Mouse (Mus musculus): ENCODE results near the gene Plcl1. TPM values are rescaled to one million over a fixed set of nuclear protein-coding genes. Genes with fewer than 3 reads are reported as not detected.

Plcl1 gene
- total and polyA plus RNA-seq, 3 experiments, result 0.08 to 0.41 (median 0.13) TPM

- Histone ChIP-seq H3K4me2 (ENCODE audit: insufficient read depth, low read depth, poor library complexity, severe bottlenecking) (no peak overlapping the region), H3K9ac (ENCODE audit: insufficient read depth, low read depth) (no peak overlapping the region), H3K4me3 (replicated peaks in 1 of 3; ENCODE audit: low read depth in 2 of 3, low read length in 2 of 3, poor library complexity in 1 of 3) (no peak overlapping the region), H3K9me3 (replicated peaks; ENCODE audit: low read length) (no peaks in the 10 kb centered on the region), H3K4me1 (ENCODE audit: control insufficient read depth in 1 of 2, insufficient read depth in 2 of 2) (peaks cover 2 to 9% of the 10 kb centered on the region in 2 experiments; a peak in 3 of 4 replicates), H3K79me2 (replicated peaks; ENCODE audit: control insufficient read depth, extremely low read depth, insufficient read depth, poor library complexity, severe bottlenecking) (no peaks in the 10 kb centered on the region), H3K27ac (ENCODE audit: insufficient read depth, low read depth) (no peak overlapping the region), H3K27me3 (replicated peaks) (no peaks in the 10 kb centered on the region), H3K36me3 (replicated peaks in 1 of 2; ENCODE audit: control insufficient read depth in 1 of 2, insufficient read depth in 1 of 2, low read length in 1 of 2) (no peaks in the 10 kb centered on the region)
- dilution Hi-C loops (cut with MboI; ENCODE audit: extremely low pct_ligation_motif_present, extremely low pct_unique_long_range_greater_than_20kb, low sequenced_read_pairs) (no loop called here), in situ Hi-C loops (cut with MboI; ENCODE audit: low pct_ligation_motif_present, low pct_unique_long_range_greater_than_20kb, low sequenced_read_pairs) (no loop called here)
- no peak for DNase-seq (ENCODE audit: extremely low read depth)
- TF ChIP-seq CTCF (conservative IDR thresholded peaks at IDR 0.05 in 1 of 2, IDR thresholded peaks at IDR 0.05 in 1 of 2; ENCODE audit: low read depth in 2 of 2, low read length in 2 of 2), result peak in 1 of 2 experiments; percentile 45; a peak in 2 of 4 replicates
- 0 out of 2 replicates have a peak, but pooled peaks have one; percentile 41 for TF ChIP-seq ELF1 (IDR thresholded peaks at IDR 0.05; ENCODE audit: low read depth, low read length)
- TF ChIP-seq EP300 (IDR thresholded peaks at IDR 0.05; ENCODE audit: low read length), result no peak
- peak; percentile 11 for TF ChIP-seq RAD21 (IDR thresholded peaks at IDR 0.05; ENCODE audit: low read depth, low read length)
- TF ChIP-seq CHD1 (IDR thresholded peaks at IDR 0.05; ENCODE audit: low read depth, low read length), result no peak
- TF ChIP-seq TBP (conservative IDR thresholded peaks at IDR 0.05; ENCODE audit: low read depth, low read length), result no peak
These were observed 68.0 kb downstream of the Plcl1 start for GRCm38 (mm10) chr1:55473756-55474155.

- H3K79me2 ChIP-seq (replicated peaks; ENCODE audit: control insufficient read depth, extremely low read depth, insufficient read depth, poor library complexity, severe bottlenecking), result no peaks in the 10 kb centered on the region
- no peaks in the 10 kb centered on the region for H3K9me3 ChIP-seq (replicated peaks; ENCODE audit: low read length)
- in situ Hi-C loops (cut with MboI; ENCODE audit: low pct_ligation_motif_present, low pct_unique_long_range_greater_than_20kb, low sequenced_read_pairs), result no loop called here
- H3K4me3 ChIP-seq (replicated peaks in 1 of 3; ENCODE audit: low read depth in 2 of 3, low read length in 2 of 3, poor library complexity in 1 of 3), result no peak overlapping the region
- H3K4me2 ChIP-seq (ENCODE audit: insufficient read depth, low read depth, poor library complexity, severe bottlenecking), result no peak overlapping the region
- peak; percentile 50 for DNase-seq (ENCODE audit: extremely low read depth)
- dilution Hi-C loops (cut with MboI; ENCODE audit: extremely low pct_ligation_motif_present, extremely low pct_unique_long_range_greater_than_20kb, low sequenced_read_pairs), result no loop called here
- H3K36me3 ChIP-seq (replicated peaks in 1 of 2; ENCODE audit: control insufficient read depth in 1 of 2, insufficient read depth in 1 of 2, low read length in 1 of 2), result no peaks in the 10 kb centered on the region
- H3K4me1 ChIP-seq (ENCODE audit: control insufficient read depth in 1 of 2, insufficient read depth in 2 of 2), result peaks cover 2 to 9% of the 10 kb centered on the region in 2 experiments; a peak in 3 of 4 replicates
- no peak overlapping the region for H3K9ac ChIP-seq (ENCODE audit: insufficient read depth, low read depth)
- TF ChIP-seq CHD2 (IDR thresholded peaks at IDR 0.05; ENCODE audit: low read length) (no peak), ZC3H11A (IDR thresholded peaks at IDR 0.05; ENCODE audit: low read depth, low read length) (no peak), E2F4 (IDR thresholded peaks at IDR 0.05; ENCODE audit: insufficient replicate concordance, low read depth, low read length) (no peak), SMC3 (IDR thresholded peaks at IDR 0.05; ENCODE audit: low read depth, low read length) (no peak), POLR2A (IDR thresholded peaks at IDR 0.05; ENCODE audit: low read depth, low read length) (no peak), CHD1 (IDR thresholded peaks at IDR 0.05; ENCODE audit: low read depth, low read length) (no peak), MYC (IDR thresholded peaks at IDR 0.05; ENCODE audit: low read depth, low read length) (no peak), BHLHE40 (IDR thresholded peaks at IDR 0.05; ENCODE audit: low read depth, low read length) (peak; percentile 78), MEF2A (IDR thresholded peaks at IDR 0.05; ENCODE audit: borderline replicate concordance, low read depth, low read length) (peak; percentile 39; the same call in 1 of the 2 replicates), IRF4 (IDR thresholded peaks at IDR 0.05; ENCODE audit: low read depth, low read length) (0 out of 2 replicates have a peak, but pooled peaks have one; percentile 12), SIN3A (IDR thresholded peaks at IDR 0.05; ENCODE audit: low read length) (no peak), MAX (IDR thresholded peaks at IDR 0.05; ENCODE audit: low read length) (no peak), NELFE (IDR thresholded peaks at IDR 0.05; ENCODE audit: low read depth, low read length) (no peak), HCFC1 (IDR thresholded peaks at IDR 0.05; ENCODE audit: low read depth, low read length) (no peak), CTCF (conservative IDR thresholded peaks at IDR 0.05 in 1 of 2, IDR thresholded peaks at IDR 0.05 in 1 of 2; ENCODE audit: low read depth in 2 of 2, low read length in 2 of 2) (no peak), RCOR1 (conservative IDR thresholded peaks at IDR 0.05; ENCODE audit: low read depth, low read length) (no peak)
- no peaks in the 10 kb centered on the region for H3K27me3 ChIP-seq (replicated peaks)
- no peak overlapping the region for H3K27ac ChIP-seq (ENCODE audit: insufficient read depth, low read depth)
These were observed 69.3 kb downstream of the Plcl1 start for GRCm38 (mm10) chr1:55474976-55475375.

Measured in CH12.LX (cell line).